Mouse (Mus musculus): ENCODE data around the gene Efna4. TPM values are rescaled to one million over a fixed set of nuclear protein-coding genes. Genes with fewer than 3 reads are reported as not detected.

Efna4 gene
- polyA plus RNA-seq, 1 experiment from 2014 or later: 0.36 TPM

DNA sequence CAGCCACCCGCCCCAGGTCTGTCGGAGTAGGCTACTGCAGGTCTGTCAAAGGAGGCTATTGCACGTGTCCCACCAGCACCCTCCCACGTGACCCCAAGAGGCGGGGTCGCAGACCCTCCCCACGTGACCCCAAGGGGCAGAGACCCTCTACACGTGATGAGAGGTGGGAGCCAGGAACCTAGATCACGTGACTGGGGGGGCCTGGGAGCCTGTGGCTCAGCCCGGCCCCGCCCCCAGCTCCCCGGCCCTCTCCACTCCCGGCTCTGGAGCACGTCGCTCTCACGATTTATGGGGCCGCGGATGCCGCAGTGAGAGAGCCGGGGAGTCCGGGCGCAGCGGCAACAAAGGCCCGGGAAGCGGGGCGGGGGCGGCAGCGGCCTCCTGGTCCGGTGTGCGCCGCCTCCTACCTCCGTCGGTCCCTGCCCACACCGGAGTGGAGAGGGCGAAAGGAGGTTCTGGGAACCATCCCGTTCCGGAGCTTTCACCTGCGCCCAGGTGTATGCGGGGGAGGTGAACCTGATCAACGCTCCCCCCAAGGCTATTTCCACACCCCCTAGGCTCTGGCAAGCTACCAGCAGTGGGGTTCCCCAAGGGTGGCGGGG is 17.1 kb downstream of the Efna4 start:
- Histone ChIP-seq H3K36me3 (replicated peaks; ENCODE audit: insufficient read depth, low read length) (no peaks in the 10 kb centered on the region), H3K27ac (ENCODE audit: low read depth) (no peak overlapping the region), H3K9me3 (ENCODE audit: low read length) (no peaks in the 10 kb centered on the region), H3K4me2 (ENCODE audit: low read depth, low read length) (peak overlapping the region; percentile 44), H3K4me1 (ENCODE audit: insufficient read depth) (peaks cover 36% of the 10 kb centered on the region), H3K4me3 (ENCODE audit: low read depth, low read length) (peak overlapping the region; percentile 11; the same call in 1 of the 2 replicates), H3K27me3 (ENCODE audit: insufficient read depth, low read length) (peaks cover 84% of the 10 kb centered on the region), H3K9ac (replicated peaks) (no peak overlapping the region)
- WGBS (ENCODE audit: insufficient replicate concordance): 1% methylated on average over 33 of the region's 41 CpGs
- no peak for DNase-seq
- TF ChIP-seq CTCF (IDR thresholded peaks at IDR 0.05; ENCODE audit: low read depth) (no peak), EP300 (IDR thresholded peaks at IDR 0.05; ENCODE audit: low read depth) (no peak)
- ATAC-seq: no peak

- H3K4me1 ChIP-seq (ENCODE audit: insufficient read depth): peaks cover 45% of the 10 kb centered on the region
These were observed 18.1 kb downstream of the Efna4 start for GRCm38 (mm10) chr3:89319591-89320350.

DNA sequence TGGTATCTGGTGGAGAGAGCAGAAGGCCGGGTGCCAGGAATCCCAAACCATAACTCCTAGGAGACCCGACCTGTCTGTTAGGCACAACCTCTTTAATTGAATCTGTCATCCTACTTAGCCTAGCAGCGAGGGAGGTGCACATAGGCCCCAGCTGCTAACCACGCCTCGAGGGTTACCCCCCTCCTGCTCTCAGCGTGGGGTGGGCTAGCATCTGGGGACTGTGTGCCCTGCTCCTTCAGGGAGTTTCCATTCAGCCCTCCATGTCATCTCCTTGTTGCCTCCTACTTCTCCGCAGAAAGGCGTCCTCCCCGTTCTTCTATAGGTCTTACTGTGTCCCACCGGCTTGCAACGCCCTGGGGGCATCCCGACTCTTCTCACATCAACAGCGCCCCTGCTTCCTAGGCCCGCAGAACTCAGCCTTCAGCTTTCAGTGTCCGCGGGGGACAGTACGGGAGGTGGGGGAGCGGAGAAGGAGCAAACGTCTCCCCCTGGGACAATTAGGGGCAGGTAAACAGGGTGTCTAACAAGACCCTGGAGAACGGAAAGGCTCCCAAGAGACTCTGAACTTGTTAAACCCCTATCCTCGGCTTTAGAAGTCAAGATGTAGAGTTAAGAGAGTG is 18.7 kb downstream of the Efna4 start:
- Histone ChIP-seq H3K27ac (ENCODE audit: low read depth) (no peak overlapping the region), H3K4me3 (ENCODE audit: low read depth, low read length) (peak overlapping the region; percentile 42), H3K4me1 (ENCODE audit: insufficient read depth) (peaks cover 45% of the 10 kb centered on the region), H3K36me3 (replicated peaks; ENCODE audit: insufficient read depth, low read length) (no peaks in the 10 kb centered on the region), H3K9me3 (ENCODE audit: low read length) (no peaks in the 10 kb centered on the region), H3K4me2 (ENCODE audit: low read depth, low read length) (peak overlapping the region; percentile 61; the same call in 1 of the 2 replicates), H3K27me3 (ENCODE audit: insufficient read depth, low read length) (peaks cover 81% of the 10 kb centered on the region), H3K9ac (replicated peaks) (no peak overlapping the region)
- 21% methylated on average over 21 of the region's 21 CpGs for WGBS (ENCODE audit: insufficient replicate concordance)
- ATAC-seq: no peak
- no peak for TF ChIP-seq EP300 (IDR thresholded peaks at IDR 0.05; ENCODE audit: low read depth)
- TF ChIP-seq CTCF (IDR thresholded peaks at IDR 0.05; ENCODE audit: low read depth): no peak
- DNase-seq: no peak

More at GRCm38 (mm10) chr3:89319591-89320350, 18.1 kb downstream of the Efna4 start:
- H3K9ac ChIP-seq (replicated peaks): no peak overlapping the region
- peaks cover 85% of the 10 kb centered on the region for H3K27me3 ChIP-seq (ENCODE audit: insufficient read depth, low read length)
- peak overlapping the region; percentile 61 for H3K4me2 ChIP-seq (ENCODE audit: low read depth, low read length)
- no peaks in the 10 kb centered on the region for H3K9me3 ChIP-seq (ENCODE audit: low read length)
- DNase-seq (no peak), ATAC-seq (no peak)
- peak overlapping the region; percentile 42 for H3K4me3 ChIP-seq (ENCODE audit: low read depth, low read length)
- no peaks in the 10 kb centered on the region for H3K36me3 ChIP-seq (replicated peaks; ENCODE audit: insufficient read depth, low read length)
- WGBS (ENCODE audit: insufficient replicate concordance): 3% methylated on average over 57 of the region's 58 CpGs
- no peak overlapping the region for H3K27ac ChIP-seq (ENCODE audit: low read depth)
- TF ChIP-seq CTCF (IDR thresholded peaks at IDR 0.05; ENCODE audit: low read depth): no peak
- TF ChIP-seq EP300 (IDR thresholded peaks at IDR 0.05; ENCODE audit: low read depth): no peak

GRCm38 (mm10) chr3:89318316-89318715 is 19.5 kb downstream of the Efna4 start:
- H3K4me2 ChIP-seq (ENCODE audit: low read depth, low read length): no peak overlapping the region
- no peak overlapping the region for H3K9ac ChIP-seq (replicated peaks)
- no peaks in the 10 kb centered on the region for H3K9me3 ChIP-seq (ENCODE audit: low read length)
- WGBS (ENCODE audit: insufficient replicate concordance): 72% methylated on average over 8 of the region's 8 CpGs
- no peak overlapping the region for H3K27ac ChIP-seq (ENCODE audit: low read depth)
- H3K4me3 ChIP-seq (ENCODE audit: low read depth, low read length): no peak overlapping the region
- TF ChIP-seq EP300 (IDR thresholded peaks at IDR 0.05; ENCODE audit: low read depth) (no peak), CTCF (IDR thresholded peaks at IDR 0.05; ENCODE audit: low read depth) (no peak)
- no peak for ATAC-seq
- H3K36me3 ChIP-seq (replicated peaks; ENCODE audit: insufficient read depth, low read length): no peaks in the 10 kb centered on the region
- H3K27me3 ChIP-seq (ENCODE audit: insufficient read depth, low read length): peaks cover 73% of the 10 kb centered on the region
- DNase-seq: no peak
- peaks cover 45% of the 10 kb centered on the region for H3K4me1 ChIP-seq (ENCODE audit: insufficient read depth)

GRCm38 (mm10) chr3:89317246-89317645 is 20.6 kb downstream of the Efna4 start:
- no peak overlapping the region for H3K4me2 ChIP-seq (ENCODE audit: low read depth, low read length)
- ATAC-seq (no peak), DNase-seq (no peak)
- peaks cover 40% of the 10 kb centered on the region for H3K4me1 ChIP-seq (ENCODE audit: insufficient read depth)
- TF ChIP-seq EP300 (IDR thresholded peaks at IDR 0.05; ENCODE audit: low read depth): no peak
- no peak for TF ChIP-seq CTCF (IDR thresholded peaks at IDR 0.05; ENCODE audit: low read depth)
- H3K4me3 ChIP-seq (ENCODE audit: low read depth, low read length): no peak overlapping the region
- no peaks in the 10 kb centered on the region for H3K36me3 ChIP-seq (replicated peaks; ENCODE audit: insufficient read depth, low read length)
- WGBS (ENCODE audit: insufficient replicate concordance): 68% methylated on average over 6 of the region's 6 CpGs
- no peak overlapping the region for H3K9ac ChIP-seq (replicated peaks)
- H3K27ac ChIP-seq (ENCODE audit: low read depth): no peak overlapping the region
- H3K27me3 ChIP-seq (ENCODE audit: insufficient read depth, low read length): peaks cover 63% of the 10 kb centered on the region
- no peaks in the 10 kb centered on the region for H3K9me3 ChIP-seq (ENCODE audit: low read length)

- TF ChIP-seq EP300 (IDR thresholded peaks at IDR 0.05; ENCODE audit: low read depth): no peak
- TF ChIP-seq CTCF (IDR thresholded peaks at IDR 0.05; ENCODE audit: low read depth): peak; percentile 94
- Histone ChIP-seq H3K27me3 (ENCODE audit: insufficient read depth, low read length) (peaks cover 58% of the 10 kb centered on the region), H3K4me2 (ENCODE audit: low read depth, low read length) (peak overlapping the region; percentile 64), H3K27ac (ENCODE audit: low read depth) (no peak overlapping the region), H3K4me3 (ENCODE audit: low read depth, low read length) (no peak overlapping the region), H3K9ac (replicated peaks) (no peak overlapping the region; the same call in 1 of the 2 replicates), H3K9me3 (ENCODE audit: low read length) (no peaks in the 10 kb centered on the region), H3K36me3 (replicated peaks; ENCODE audit: insufficient read depth, low read length) (no peaks in the 10 kb centered on the region), H3K4me1 (ENCODE audit: insufficient read depth) (peaks cover 37% of the 10 kb centered on the region)
- WGBS (ENCODE audit: insufficient replicate concordance): 4% methylated on average over 4 of the region's 4 CpGs
- peak; percentile 46; the same call in 1 of the 2 replicates for ATAC-seq
- peak; percentile 73 for DNase-seq
These were observed 21.0 kb downstream of the Efna4 start for GRCm38 (mm10) chr3:89316833-89317232.

Data from liver, postnatal 0 days (tissue).